Mouse (Mus musculus) limb, embryonic 10.5 days (tissue): ENCODE measurements around the gene Lin52. TPM values are rescaled to one million over a fixed set of nuclear protein-coding genes. Genes with fewer than 3 reads are reported as not detected.
A peak's percentile ranks its signal among the peaks of the same experiment; 100 is the strongest.

Experiments used
- DNase-seq: peaks from one replicate; pipeline ENCODE4 v3.0.0-alpha.2; 2017; ENCODE audit warnings: low spot score
- H3K27ac ChIP-seq: fragments of 300-500 bp; sonication (generic); 2 replicates; pipeline ENCODE4 v1.5.1; 2016; ENCODE audit warnings: mild to moderate bottlenecking
- H3K27me3 ChIP-seq: fragments of 300-500 bp; sonication (generic); 2 replicates; pipeline ENCODE4 v1.6.1; 2016; ENCODE audit warnings: low read depth, mild to moderate bottlenecking; ENCODE audit not compliant: poor library complexity, severe bottlenecking
- H3K36me3 ChIP-seq: fragments of 300-500 bp; sonication (generic); 2 replicates; pipeline ENCODE4 v1.6.1; 2016; ENCODE audit warnings: mild to moderate bottlenecking, moderate library complexity
- H3K4me1 ChIP-seq: fragments of 300-500 bp; sonication (generic); 2 replicates; pipeline ENCODE4 v1.6.1; 2016
- H3K4me3 ChIP-seq: fragments of 300-500 bp; sonication (generic); 2 replicates; pipeline ENCODE4 v1.5.1; 2016; ENCODE audit warnings: mild to moderate bottlenecking, moderate library complexity
- H3K9me3 ChIP-seq: fragments of 300-500 bp; sonication (generic); replicated peaks from 2 replicates; pipeline ENCODE4 v1.6.1; 2016; ENCODE audit warnings: mild to moderate bottlenecking
- WGBS: fragments of 180-500 bp; shearing (Covaris S2); methylation state at CpG from one replicate; pipeline ENCODE4 v1.1.7; 2016; 5-methylcytosine and 5-hydroxymethylcytosine counted together
- polyA plus RNA-seq: library from polyadenylated mRNA; unstranded; fragments of >200 nt; fragmentation: Nextera tagmentation; extraction: Ambion mirVana; gene quantifications from 2 replicates; pipeline ENCODE4 v1.2.1, GENCODE M21; 2016

Gene Lin52
- polyA plus RNA-seq, 1 experiment from 2014 or later, result 29.2 TPM

DNA sequence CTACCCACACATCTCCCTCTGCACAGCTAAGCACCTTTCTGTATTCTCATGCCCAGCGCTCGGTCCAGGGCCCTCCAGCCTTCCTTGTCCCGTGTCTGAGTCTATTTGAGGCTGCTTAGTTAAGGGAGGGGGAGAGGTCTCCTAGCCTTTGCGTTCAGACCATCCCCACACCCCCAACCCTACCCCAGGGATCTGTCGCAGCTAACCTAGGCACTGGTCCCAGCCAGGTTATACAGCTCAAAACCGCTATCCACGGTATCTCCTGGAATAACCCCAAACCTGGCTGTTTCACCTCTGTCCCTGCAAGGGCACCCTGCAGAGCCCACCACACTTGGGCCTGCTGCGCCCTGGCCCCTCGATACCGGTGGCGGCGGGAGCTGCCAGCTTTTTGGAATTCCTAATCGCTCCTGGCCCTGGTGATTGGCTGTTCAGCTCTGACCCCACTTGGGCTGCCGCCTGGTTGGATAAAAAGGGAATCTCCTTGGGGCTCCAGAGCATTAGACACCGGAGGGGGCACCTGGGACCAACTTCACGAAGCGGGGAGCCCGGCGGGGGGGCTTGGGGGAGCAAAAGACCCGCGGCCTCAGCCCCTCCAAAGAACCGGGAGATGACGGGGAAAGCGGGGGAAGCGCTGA is 118.2 kb downstream of the Lin52 start, which contains the start of gene Vsx2:
Gene Vsx2 (plus strand): TSS at position 427 of the 635 bp plus-strand sequence.
- peak within 1 kb of the TSS; percentile 28 for H3K4me3 ChIP-seq
- 2% methylated on average over 25 of the region's 25 CpGs for WGBS

DNA sequence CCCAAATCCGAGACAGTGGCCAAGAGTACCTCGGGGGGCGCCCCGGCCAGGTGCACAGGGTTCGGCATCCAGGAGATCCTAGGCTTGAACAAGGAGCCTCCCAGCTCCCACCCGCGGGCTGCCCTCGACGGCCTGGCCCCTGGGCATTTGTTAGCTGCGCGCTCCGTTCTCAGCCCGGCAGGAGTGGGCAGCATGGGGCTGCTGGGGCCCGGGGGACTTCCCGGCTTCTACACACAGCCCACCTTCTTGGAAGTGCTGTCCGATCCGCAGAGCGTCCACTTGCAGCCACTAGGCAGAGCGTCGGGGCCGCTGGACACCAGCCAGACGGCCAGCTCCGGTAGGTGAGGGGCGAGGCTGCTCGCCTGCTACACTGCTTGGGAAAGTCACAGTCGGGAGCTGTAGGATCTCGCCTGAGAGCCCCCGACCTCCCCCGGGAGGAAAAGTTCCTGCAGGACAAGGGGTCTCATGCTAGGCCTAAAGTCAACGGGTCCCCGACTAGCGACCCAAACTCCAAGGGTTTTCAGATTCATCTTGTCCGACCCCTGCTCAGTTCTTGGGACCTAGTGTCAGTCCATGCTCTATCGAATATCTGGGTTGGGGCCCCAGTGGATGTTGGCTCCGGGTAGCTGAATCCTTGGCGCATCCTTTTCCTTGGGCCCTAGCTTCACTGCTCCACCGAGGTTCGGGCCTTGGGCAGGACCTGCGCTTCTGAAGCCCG is 118.9 kb downstream of the Lin52 start:
- 1% methylated on average over 39 of the region's 40 CpGs for WGBS
- peak overlapping the region; percentile 28 for H3K4me3 ChIP-seq
- H3K36me3 ChIP-seq, result no peaks in the 10 kb centered on the region
- no peaks in the 10 kb centered on the region for H3K9me3 ChIP-seq
- DNase-seq, result peak; percentile 63
- H3K27me3 ChIP-seq, result peaks cover 96% of the 10 kb centered on the region
- 0 out of 2 replicates have a peak overlapping the region, but pooled peaks have one; percentile 30 for H3K27ac ChIP-seq
- H3K4me1 ChIP-seq, result peaks cover 32% of the 10 kb centered on the region

More for the DNA sequence above, 118.2 kb downstream of the Lin52 start, which contains the start of gene Vsx2:
- no peaks in the 10 kb centered on the region for H3K9me3 ChIP-seq
- peak; percentile 63 for DNase-seq
- H3K4me1 ChIP-seq, result peaks cover 32% of the 10 kb centered on the region
- no peaks in the 10 kb centered on the region for H3K36me3 ChIP-seq
- 0 out of 2 replicates have a peak within 1 kb of the TSS, but pooled peaks have one; percentile 30 for H3K27ac ChIP-seq
- peaks cover 94% of the 10 kb centered on the region for H3K27me3 ChIP-seq

DNA sequence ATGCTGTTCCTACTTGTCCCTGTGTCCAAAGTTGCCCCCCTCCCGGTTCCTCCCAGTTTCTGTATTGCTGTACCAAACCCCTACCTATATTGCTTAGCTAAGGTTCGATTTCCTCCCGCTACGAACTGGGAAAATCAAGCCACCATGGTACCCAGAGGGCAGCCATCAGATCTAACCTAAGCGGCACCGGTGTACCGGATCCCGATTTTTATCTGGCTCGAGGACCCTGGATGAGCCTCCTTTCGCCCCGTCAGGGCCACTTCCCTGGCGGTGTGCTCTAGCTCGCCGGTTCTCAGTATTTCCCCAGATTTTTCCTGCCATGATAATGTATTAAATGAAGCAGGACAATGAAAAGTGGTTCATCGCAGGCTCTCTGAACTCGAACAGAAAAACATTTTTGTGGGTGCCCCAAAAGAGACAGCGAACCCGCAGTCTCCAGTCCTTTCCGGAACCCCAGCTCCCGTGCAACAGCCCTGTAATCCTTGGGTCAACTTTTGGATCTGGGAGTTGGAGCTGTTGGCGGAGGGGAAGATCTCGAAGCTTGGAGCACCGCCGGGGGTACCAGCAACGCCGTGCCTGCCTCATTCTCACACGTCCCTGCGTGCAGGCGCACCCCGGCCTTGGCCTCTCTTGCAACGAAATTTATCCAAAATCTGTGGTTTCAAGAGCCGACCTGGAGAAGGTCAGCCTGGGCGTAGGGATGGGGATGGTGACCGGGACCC is 119.6 kb downstream of the Lin52 start:
- DNase-seq, result peak; percentile 61
- Histone ChIP-seq H3K27me3 (peaks cover 100% of the 10 kb centered on the region), H3K9me3 (no peaks in the 10 kb centered on the region), H3K36me3 (no peaks in the 10 kb centered on the region), H3K27ac (no peak overlapping the region), H3K4me3 (0 out of 2 replicates have a peak overlapping the region, but pooled peaks have one; percentile 18), H3K4me1 (peaks cover 32% of the 10 kb centered on the region)
- 2% methylated on average over 34 of the region's 34 CpGs for WGBS

DNA sequence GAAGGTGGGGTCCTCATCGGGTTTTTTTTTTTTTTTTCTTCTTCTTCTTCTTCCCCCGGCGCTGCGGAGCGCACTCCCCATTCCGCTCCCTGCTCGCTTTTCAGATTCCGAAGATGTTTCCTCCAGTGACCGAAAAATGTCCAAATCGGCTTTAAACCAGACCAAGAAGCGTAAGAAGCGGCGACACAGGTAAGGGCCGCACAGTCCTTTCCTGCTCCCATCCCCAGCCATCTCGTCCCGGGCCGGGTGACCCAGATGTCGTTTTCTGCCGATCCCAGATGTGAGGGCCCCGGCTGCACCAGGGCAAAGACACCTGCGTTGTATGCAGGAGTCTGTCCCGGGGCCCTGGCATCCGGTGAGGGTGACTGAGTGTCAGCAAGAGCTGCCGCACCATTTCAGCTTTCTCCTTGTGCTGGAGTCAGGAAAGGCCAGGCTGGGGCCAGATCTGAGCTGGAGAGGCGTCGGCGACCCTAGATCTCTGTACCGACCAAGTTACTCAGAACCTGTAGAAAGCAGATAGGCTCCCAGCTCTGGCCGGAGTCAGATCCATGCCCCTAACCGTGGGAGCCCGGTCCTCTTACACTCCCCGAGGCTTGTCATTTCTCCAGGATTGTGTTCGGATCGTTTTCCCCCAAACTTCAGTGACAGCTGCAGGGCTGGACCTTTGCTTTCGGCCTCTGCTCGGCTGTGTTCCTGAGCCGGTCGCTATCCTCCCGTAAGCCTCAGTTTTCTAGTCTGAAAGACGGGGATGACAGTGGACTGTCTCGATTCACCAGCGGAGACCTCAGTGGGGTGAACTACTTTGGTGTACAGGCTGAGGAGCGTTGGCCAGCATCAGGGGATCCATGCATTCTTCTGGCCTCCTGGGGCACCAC is 120.5 kb downstream of the Lin52 start:
- Histone ChIP-seq H3K27ac (no peak overlapping the region), H3K4me1 (peaks cover 32% of the 10 kb centered on the region), H3K27me3 (peaks cover 100% of the 10 kb centered on the region), H3K36me3 (no peaks in the 10 kb centered on the region), H3K4me3 (peak overlapping the region; percentile 18), H3K9me3 (no peaks in the 10 kb centered on the region)
- WGBS, result under 1% methylated on average over 43 of the region's 43 CpGs
- peak; percentile 75 for DNase-seq

DNA sequence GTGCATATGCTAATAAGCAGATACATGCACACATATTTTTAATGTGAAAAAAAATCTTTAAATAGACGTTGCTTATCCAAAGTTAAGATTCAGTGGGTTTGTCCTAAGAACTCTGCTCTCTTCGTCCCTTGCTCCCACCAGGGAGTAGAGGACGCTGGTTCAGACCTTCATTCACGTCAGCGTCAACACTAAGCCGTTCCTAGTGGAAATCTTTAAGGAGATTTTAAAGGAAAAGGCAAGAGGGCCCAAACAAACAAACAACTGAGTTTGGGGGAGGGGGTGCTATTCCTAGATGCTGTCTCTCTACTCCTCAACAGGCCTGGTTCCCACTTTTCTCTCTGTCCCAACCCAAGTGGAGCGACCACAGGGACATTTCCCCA is 121.1 kb downstream of the Lin52 start:
- no peak for DNase-seq
- H3K36me3 ChIP-seq, result no peaks in the 10 kb centered on the region
- H3K4me3 ChIP-seq, result no peak overlapping the region; the same call in 1 of the 2 replicates
- H3K27me3 ChIP-seq, result peaks cover 100% of the 10 kb centered on the region
- no peaks in the 10 kb centered on the region for H3K9me3 ChIP-seq
- WGBS, result 2% methylated on average over 7 of the region's 7 CpGs
- H3K4me1 ChIP-seq, result peaks cover 32% of the 10 kb centered on the region
- no peak overlapping the region for H3K27ac ChIP-seq

DNA sequence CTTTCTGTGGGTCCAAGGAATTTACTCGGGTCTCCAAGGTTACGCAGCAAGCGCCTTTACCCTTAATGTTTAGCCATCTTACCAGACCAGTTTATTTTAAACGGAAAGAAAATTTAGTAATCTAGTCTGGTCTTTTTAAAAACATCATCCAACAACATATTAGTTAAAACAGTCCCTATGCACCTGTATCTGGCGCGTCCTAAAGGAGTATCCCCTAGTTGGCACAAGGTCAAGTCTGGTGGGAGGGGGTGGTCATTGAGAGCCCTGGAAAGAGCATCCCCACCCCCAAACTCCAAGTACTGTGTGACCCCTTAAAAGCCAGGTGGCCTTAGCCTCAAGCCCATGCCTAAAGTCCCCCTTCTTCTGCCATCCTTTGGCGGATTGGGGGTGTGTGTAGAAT is 121.9 kb downstream of the Lin52 start:
- DNase-seq, result no peak
- 18% methylated on average over 7 of the region's 7 CpGs for WGBS

DNA sequence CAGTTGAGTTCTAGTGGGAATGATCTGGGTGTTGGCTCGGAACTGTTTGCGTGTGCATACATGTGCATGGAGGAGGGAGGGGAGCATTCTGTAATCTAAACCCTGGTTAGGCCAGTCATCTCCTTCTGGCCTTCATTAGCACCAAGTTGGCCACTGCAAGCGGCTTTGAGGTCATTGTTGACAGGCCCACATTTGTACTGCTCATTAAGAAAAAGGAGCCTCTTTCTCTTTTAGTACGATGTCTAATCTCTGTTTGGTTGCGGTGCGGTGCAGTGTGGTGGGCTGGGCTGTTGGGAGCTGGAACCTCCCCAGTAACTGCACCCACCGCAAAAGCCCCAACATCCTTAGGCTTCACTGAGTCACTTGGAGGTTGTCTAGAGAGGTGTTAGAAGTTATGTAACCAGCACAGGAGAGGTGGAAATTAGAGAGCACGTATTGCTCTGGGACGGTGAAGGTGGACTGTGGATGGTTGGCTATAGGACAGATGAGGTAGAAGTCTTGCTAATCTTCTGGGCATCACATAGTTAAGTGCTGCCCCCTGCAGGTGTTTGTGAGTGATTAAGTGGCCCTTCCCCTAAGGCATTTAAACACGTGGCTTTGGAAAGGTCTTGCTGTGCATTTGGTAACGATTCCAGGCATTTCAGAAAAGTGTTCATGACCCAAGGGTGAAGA is 126.7 kb downstream of the Lin52 start:
- H3K9me3 ChIP-seq, result no peaks in the 10 kb centered on the region
- peak; percentile 41 for DNase-seq
- no peak overlapping the region for H3K27ac ChIP-seq
- peaks cover 13% of the 10 kb centered on the region for H3K4me1 ChIP-seq
- H3K27me3 ChIP-seq, result peaks cover 46% of the 10 kb centered on the region
- H3K36me3 ChIP-seq, result no peaks in the 10 kb centered on the region
- H3K4me3 ChIP-seq, result no peak overlapping the region
- WGBS, result 67% methylated on average over 11 of the region's 11 CpGs

More for the DNA sequence above, 121.9 kb downstream of the Lin52 start:
- Histone ChIP-seq H3K4me1 (peaks cover 37% of the 10 kb centered on the region), H3K36me3 (no peaks in the 10 kb centered on the region), H3K4me3 (no peak overlapping the region), H3K9me3 (no peaks in the 10 kb centered on the region), H3K27ac (no peak overlapping the region), H3K27me3 (peaks cover 94% of the 10 kb centered on the region)

DNA sequence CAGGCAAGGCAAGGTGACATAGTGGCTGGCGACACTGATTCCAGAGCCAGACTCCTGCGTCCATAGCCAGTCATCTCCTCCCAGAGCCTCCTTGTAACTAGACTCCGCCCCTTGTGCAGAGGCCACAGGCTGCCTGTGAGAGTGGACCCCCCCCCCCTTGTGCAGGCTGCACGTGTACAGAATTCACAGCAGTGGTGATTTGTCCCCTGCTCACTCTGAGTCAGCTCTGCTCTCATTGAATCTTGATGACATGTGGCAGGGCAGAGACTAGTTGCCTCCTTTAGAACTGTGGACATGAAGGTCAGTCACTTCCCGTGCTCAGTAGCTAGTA is 127.2 kb downstream of the Lin52 start:
- peak; percentile 47 for DNase-seq

DNA sequence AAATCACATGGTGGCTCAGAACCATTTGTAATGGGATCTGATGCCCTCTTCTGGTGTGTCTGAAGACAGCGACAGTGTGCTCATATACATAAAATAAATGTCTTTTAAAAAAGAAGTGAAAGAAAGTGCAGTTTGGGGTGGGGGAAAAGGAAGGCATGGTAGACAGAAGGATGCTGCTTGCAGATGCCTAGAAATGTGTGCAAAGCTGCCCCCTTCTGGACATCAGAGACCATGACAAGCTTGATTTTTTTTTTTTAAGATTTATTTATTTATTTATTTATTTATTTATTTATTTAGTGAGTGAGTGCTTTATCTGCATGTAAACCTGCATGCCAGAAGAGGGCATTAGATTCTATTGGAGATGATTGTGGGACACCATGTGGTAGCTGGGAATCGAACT is 130.1 kb downstream of the Lin52 start:
- Histone ChIP-seq H3K4me1 (peaks cover 13% of the 10 kb centered on the region), H3K9me3 (no peaks in the 10 kb centered on the region), H3K4me3 (no peak overlapping the region), H3K36me3 (no peaks in the 10 kb centered on the region), H3K27me3 (peaks cover 18% of the 10 kb centered on the region), H3K27ac (no peak overlapping the region)
- WGBS, result 94% methylated on average over 2 of the region's 2 CpGs
- no peak for DNase-seq

More for the DNA sequence above, 127.2 kb downstream of the Lin52 start:
- WGBS, result 47% methylated on average over 5 of the region's 5 CpGs
- H3K4me3 ChIP-seq, result no peak overlapping the region
- no peaks in the 10 kb centered on the region for H3K9me3 ChIP-seq
- no peaks in the 10 kb centered on the region for H3K36me3 ChIP-seq
- peaks cover 13% of the 10 kb centered on the region for H3K4me1 ChIP-seq
- H3K27ac ChIP-seq, result no peak overlapping the region
- peaks cover 41% of the 10 kb centered on the region for H3K27me3 ChIP-seq

DNA sequence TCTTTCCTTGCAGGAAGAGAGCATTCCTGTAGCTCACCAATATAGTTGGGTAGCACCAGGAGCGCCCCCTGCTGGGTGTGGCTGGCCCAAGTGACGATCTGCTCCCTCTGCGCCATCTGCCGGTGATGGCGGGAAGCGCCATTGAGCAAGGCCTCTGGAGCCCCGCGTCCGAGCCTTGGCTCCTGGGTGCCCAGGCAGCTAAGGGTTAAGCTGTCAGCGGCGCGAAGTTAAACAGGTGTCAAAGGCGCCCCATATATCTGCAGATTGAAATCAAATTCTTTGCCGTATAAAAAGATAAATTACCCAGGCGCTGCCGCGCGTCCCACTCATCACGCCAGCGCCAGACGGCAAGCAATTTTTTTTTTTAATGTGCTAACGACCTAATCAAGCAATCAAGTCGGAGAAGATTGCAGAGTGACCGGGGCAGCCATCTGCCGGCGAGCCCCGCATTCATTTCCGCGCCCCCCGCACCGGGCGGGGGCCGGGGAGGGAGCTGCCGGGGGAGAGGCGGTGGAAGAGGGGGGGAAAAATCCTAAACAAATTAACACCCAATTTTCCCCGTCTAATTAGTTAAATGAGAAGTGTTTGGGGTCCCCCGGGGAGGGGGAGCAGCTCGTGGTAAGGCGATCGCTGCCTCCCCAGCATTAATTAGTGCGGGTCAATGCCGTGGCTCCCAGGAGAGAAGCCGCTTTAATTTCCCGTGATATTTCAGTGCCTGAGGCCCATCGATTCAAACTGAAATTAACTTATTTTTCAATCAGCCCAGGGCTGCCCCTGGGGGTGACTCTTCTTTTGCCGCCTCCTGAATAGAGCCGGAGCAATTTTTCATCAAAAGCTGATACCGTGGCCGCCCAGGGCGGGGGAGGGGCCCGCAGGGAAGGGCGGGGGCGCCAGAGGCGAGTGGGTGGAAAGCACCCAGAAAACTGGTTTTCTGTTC is 138.9 kb downstream of the Lin52 start:
- Histone ChIP-seq H3K4me1 (peaks cover 16% of the 10 kb centered on the region), H3K9me3 (no peaks in the 10 kb centered on the region), H3K36me3 (no peaks in the 10 kb centered on the region), H3K27me3 (peaks cover 46% of the 10 kb centered on the region), H3K27ac (peak overlapping the region; percentile 15; the same call in 1 of the 2 replicates), H3K4me3 (peak overlapping the region; percentile 58)
- under 1% methylated on average over 54 of the region's 54 CpGs for WGBS
- peak; percentile 98 for DNase-seq
